Mouse (Mus musculus): ENCODE results near the gene Fga. TPM values are rescaled to one million over a fixed set of nuclear protein-coding genes. Genes with fewer than 3 reads are reported as not detected.

The Fga gene
- not detected for polyA plus RNA-seq (2014; fragmentation: Illumina TruSeq; extraction: RNeasy Lipid Tissue Mini Kit (QIAGEN cat#74804))

GRCm38 (mm10) chr3:83025475-83026301 lies at the start of gene Fga:
TSS of gene Fga (plus strand) at chr3:83026076.

GRCm38 (mm10) chr3:83007557-83007956 lies 18.3 kb upstream of the Fga start, which contains the start of gene Fgg:
TSS of gene Fgg (plus strand) at chr3:83007724.

GRCm38 (mm10) chr3:83049680-83050079 lies 23.8 kb downstream of the Fga start, which contains the start of gene Fgb:
TSS of gene Fgb (minus strand) at chr3:83049863.

GRCm38 (mm10) chr3:83055281-83056038 lies 29.6 kb downstream of the Fga start, which contains the start of gene Plrg1:
TSS of gene Plrg1 (plus strand) at chr3:83055522.

Other genes with a start within 250 kb of the Fga start
- 6.1 TPM for gene Rbm46, start 149.6 kb upstream of the Fga start, polyA plus RNA-seq (2014; fragmentation: Illumina TruSeq; extraction: RNeasy Lipid Tissue Mini Kit (QIAGEN cat#74804))
- gene Lrat, start 122.1 kb upstream of the Fga start, polyA plus RNA-seq (2014; fragmentation: Illumina TruSeq; extraction: RNeasy Lipid Tissue Mini Kit (QIAGEN cat#74804)), result 62.3 TPM
- gene Fgg, start 18.4 kb upstream of the Fga start, polyA plus RNA-seq (2014; fragmentation: Illumina TruSeq; extraction: RNeasy Lipid Tissue Mini Kit (QIAGEN cat#74804)), result not detected
- gene Fgb, start 23.8 kb downstream of the Fga start, polyA plus RNA-seq (2014; fragmentation: Illumina TruSeq; extraction: RNeasy Lipid Tissue Mini Kit (QIAGEN cat#74804)), result not detected
- gene Plrg1, start 29.4 kb downstream of the Fga start, polyA plus RNA-seq (2014; fragmentation: Illumina TruSeq; extraction: RNeasy Lipid Tissue Mini Kit (QIAGEN cat#74804)), result 32.0 TPM
- 0.29 TPM for gene Dchs2, start 101.9 kb downstream of the Fga start, polyA plus RNA-seq (2014; fragmentation: Illumina TruSeq; extraction: RNeasy Lipid Tissue Mini Kit (QIAGEN cat#74804))